Mouse (Mus musculus): ENCODE data around the gene Cdkn1a. TPM values are rescaled to one million over a fixed set of nuclear protein-coding genes. Genes with fewer than 3 reads are reported as not detected.
"Not testable (repeated sequence)": the region's sequence is repeated elsewhere in the genome, so short reads cannot be mapped to it uniquely, and the experiment has no call there.

The Cdkn1a gene
- polyA plus RNA-seq, 1 experiment from 2014 or later = 43.3 TPM

DNA sequence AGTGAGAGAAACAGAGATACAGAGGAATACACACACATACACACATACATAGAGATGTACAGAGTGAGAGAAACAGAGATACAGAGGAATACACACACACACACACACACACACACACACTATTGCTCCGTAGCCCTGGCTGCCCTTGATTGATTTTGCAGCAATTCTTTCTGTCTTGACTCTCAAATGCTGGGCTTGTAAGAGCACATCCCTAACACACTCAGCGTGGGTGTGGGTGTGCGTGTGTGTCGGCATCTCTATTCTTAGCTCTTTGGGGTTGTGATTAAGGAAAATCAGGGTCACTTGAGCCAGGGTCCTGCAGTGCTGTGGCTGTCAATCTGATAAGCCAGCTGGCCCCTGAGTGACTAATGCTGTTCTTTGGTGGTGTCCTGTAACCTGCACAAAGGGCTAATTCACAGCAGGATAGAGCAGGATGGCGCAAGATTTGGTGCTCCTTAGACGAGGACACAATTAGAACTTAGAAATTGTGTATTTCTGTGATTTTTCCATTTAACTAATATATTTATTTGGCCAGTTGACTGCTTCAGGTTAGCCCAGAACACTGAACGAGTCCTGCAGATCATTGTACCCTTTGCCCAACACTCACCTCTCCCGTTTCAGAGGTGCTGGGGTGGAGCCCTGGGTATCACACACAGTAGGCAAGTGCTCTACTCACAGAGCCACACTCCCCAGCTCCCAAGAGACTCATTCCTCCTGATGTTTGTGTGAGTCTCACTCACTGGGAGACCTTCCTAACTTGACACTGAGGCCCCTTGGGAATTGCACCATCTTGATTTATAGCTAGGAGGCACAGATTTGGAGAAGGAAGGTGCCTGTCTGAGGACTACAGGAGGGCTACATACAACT, 27.4 kb upstream of the Cdkn1a start:
- DNase-seq (ENCODE audit: low spot score) (no peak), ATAC-seq (no peak)
- no peaks in the 10 kb centered on the region for H3K9me3 ChIP-seq (replicated peaks; ENCODE audit: control insufficient read depth, low read length)
- no peak overlapping the region for H3K9ac ChIP-seq (ENCODE audit: low read length)
- H3K4me3 ChIP-seq (ENCODE audit: low read depth, low read length) = no peak overlapping the region
- no peak overlapping the region for H3K27ac ChIP-seq (ENCODE audit: low read depth, low read length)
- no peaks in the 10 kb centered on the region for H3K36me3 ChIP-seq (ENCODE audit: control insufficient read depth, insufficient read depth, low read length)
- 67% methylated on average over 8 of the region's 8 CpGs for WGBS
- H3K27me3 ChIP-seq (replicated peaks; ENCODE audit: control insufficient read depth, insufficient read depth, low read length) = no peaks in the 10 kb centered on the region
- H3K4me1 ChIP-seq (ENCODE audit: control insufficient read depth, insufficient read depth, low read length) = no peaks in the 10 kb centered on the region
- no peak overlapping the region for H3K4me2 ChIP-seq (ENCODE audit: low read length)

DNA sequence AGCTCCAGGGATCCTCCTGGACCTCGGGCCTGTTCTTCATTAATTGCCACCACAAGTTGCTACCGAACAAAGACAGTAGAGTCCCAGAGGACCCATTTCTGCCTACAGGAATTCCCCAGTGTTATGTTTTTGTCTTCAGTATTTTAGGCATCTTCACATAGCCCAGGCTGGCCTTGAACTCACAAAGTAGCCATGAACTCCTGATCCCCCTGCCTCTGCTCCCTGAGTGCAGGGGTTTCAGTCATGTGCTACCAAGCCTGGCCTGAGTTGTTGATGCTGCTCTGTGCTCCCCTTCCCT, 26.8 kb upstream of the Cdkn1a start:
- no peak for ATAC-seq
- DNase-seq (ENCODE audit: low spot score) = no peak
- WGBS = 81% methylated on average over 2 of the region's 2 CpGs

DNA sequence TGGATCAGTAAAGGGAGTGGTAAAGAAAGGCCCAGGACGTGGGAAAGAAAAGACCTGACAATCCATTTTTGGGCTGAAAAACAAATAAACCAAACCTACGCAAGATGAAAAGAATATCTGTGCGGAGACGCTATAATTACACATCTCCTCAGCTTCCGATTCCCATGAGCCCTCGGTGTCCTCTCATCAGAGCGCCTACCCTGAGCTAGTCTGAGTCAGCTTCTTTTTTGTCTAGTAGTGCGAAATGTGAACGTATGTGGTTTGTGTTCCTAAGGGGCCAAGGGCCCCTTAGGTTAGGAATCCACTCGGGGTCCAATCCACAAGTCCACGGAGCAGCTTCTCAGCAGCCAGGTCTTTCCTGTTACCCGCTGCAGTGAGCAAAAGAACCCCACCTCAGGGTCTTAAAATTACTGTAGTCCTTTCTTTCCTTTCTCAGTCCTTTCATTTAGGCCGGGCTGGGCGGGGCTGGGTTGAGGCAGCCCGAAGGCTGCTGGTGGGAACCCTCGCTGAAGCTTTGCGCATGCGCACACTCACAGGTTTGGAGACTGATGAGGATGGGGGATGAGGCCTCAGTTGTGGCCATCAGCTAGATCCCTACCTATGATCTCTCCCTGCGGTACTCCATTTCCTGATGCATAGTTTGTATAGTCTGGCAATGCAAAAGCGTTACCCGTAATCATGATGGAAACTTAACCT, 25.4 kb upstream of the Cdkn1a start:
- Histone ChIP-seq H3K36me3 (ENCODE audit: control insufficient read depth, insufficient read depth, low read length) (no peaks in the 10 kb centered on the region), H3K9ac (ENCODE audit: low read length) (no peak overlapping the region), H3K4me3 (ENCODE audit: low read depth, low read length) (no peak overlapping the region), H3K27ac (ENCODE audit: low read depth, low read length) (no peak overlapping the region), H3K27me3 (replicated peaks; ENCODE audit: control insufficient read depth, insufficient read depth, low read length) (no peaks in the 10 kb centered on the region), H3K4me2 (ENCODE audit: low read length) (no peak overlapping the region), H3K9me3 (replicated peaks; ENCODE audit: control insufficient read depth, low read length) (no peaks in the 10 kb centered on the region), H3K4me1 (ENCODE audit: control insufficient read depth, insufficient read depth, low read length) (no peaks in the 10 kb centered on the region)
- 73% methylated on average over 21 of the region's 21 CpGs for WGBS
- ATAC-seq (no peak), DNase-seq (ENCODE audit: low spot score) (no peak)

More for the DNA sequence above, 26.8 kb upstream of the Cdkn1a start:
- no peak overlapping the region for H3K4me2 ChIP-seq (ENCODE audit: low read length)
- no peaks in the 10 kb centered on the region for H3K4me1 ChIP-seq (ENCODE audit: control insufficient read depth, insufficient read depth, low read length)
- no peaks in the 10 kb centered on the region for H3K9me3 ChIP-seq (replicated peaks; ENCODE audit: control insufficient read depth, low read length)
- no peaks in the 10 kb centered on the region for H3K27me3 ChIP-seq (replicated peaks; ENCODE audit: control insufficient read depth, insufficient read depth, low read length)
- no peak overlapping the region for H3K27ac ChIP-seq (ENCODE audit: low read depth, low read length)
- H3K36me3 ChIP-seq (ENCODE audit: control insufficient read depth, insufficient read depth, low read length) = no peaks in the 10 kb centered on the region
- no peak overlapping the region for H3K9ac ChIP-seq (ENCODE audit: low read length)
- no peak overlapping the region for H3K4me3 ChIP-seq (ENCODE audit: low read depth, low read length)

DNA sequence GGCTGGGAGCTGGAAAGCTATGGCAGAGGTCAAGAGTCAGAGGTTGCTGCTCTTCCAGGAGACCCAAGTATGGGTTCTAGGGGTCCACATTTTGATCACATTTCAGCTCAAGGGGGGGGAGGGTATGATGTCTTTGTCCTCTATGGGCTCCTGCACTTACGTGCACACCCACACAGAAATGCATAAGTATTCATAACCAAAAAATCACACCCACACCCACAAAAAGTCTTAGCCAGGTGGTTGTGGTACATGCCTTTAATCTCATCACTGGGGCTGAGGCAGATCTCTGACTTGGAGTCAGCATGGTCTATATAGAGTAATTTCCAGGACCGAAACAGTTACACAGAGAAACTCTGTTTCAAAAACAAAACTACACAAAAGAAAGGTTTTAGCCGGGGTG, 24.8 kb upstream of the Cdkn1a start:
- ATAC-seq (no peak), DNase-seq (ENCODE audit: low spot score) (no peak)
- Histone ChIP-seq H3K27ac (ENCODE audit: low read depth, low read length) (no peak overlapping the region), H3K27me3 (replicated peaks; ENCODE audit: control insufficient read depth, insufficient read depth, low read length) (no peaks in the 10 kb centered on the region), H3K36me3 (ENCODE audit: control insufficient read depth, insufficient read depth, low read length) (no peaks in the 10 kb centered on the region), H3K9ac (ENCODE audit: low read length) (no peak overlapping the region), H3K4me2 (ENCODE audit: low read length) (no peak overlapping the region), H3K9me3 (replicated peaks; ENCODE audit: control insufficient read depth, low read length) (no peaks in the 10 kb centered on the region), H3K4me1 (ENCODE audit: control insufficient read depth, insufficient read depth, low read length) (no peaks in the 10 kb centered on the region), H3K4me3 (ENCODE audit: low read depth, low read length) (no peak overlapping the region)
- WGBS = 91% methylated on average over 3 of the region's 3 CpGs

DNA sequence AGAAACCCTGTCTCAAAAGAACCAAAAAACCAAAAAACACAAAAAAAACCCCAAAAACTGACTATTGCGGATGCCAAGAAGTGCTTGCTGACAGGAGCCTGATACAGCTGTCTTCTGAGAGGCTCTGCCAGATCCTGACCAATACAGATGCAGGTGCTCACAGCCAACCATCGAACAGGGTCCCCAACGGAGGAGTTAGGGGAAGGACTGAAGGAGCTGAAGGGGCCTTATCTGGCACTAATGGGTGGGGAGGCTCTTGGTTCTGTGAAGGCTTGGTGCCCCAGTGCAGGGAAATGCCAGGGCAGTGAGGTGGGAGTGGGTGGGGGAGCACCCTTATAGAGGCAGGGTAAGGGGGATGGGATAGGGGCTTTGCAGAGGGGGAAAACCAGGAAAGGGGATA, 23.4 kb upstream of the Cdkn1a start:
- H3K4me1 ChIP-seq (ENCODE audit: control insufficient read depth, insufficient read depth, low read length); H3K27me3 ChIP-seq (replicated peaks; ENCODE audit: control insufficient read depth, insufficient read depth, low read length); H3K4me3 ChIP-seq (ENCODE audit: low read depth, low read length); H3K4me2 ChIP-seq (ENCODE audit: low read length); H3K27ac ChIP-seq (ENCODE audit: low read depth, low read length); H3K36me3 ChIP-seq (ENCODE audit: control insufficient read depth, insufficient read depth, low read length); H3K9me3 ChIP-seq (replicated peaks; ENCODE audit: control insufficient read depth, low read length); H3K9ac ChIP-seq (ENCODE audit: low read length); DNase-seq (ENCODE audit: low spot score); ATAC-seq: not testable (repeated sequence)
- WGBS = 91% methylated on average over 3 of the region's 3 CpGs

DNA sequence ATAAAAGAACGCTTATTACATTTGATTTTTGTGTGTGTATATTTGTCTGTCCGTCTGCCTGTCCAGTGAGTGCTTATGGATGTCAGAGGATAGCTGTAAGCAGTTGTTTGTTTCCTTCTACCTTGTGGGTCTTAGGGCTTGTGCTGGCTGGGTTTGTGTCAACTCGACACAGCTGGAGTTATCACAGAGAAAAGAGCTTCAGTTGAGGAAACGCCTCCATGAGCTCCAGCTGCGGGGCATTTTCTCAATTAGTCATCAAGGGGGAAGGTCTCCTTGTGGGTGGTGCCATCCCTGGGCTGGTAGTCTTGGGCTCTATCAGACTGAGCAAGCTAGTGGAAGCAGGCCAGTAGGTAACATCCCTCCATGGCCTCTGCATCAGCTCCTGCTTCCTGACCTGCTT, 22.9 kb upstream of the Cdkn1a start:
- no peak overlapping the region for H3K27ac ChIP-seq (ENCODE audit: low read depth, low read length)
- H3K9ac ChIP-seq (ENCODE audit: low read length) = no peak overlapping the region
- no peaks in the 10 kb centered on the region for H3K36me3 ChIP-seq (ENCODE audit: control insufficient read depth, insufficient read depth, low read length)
- ATAC-seq (no peak), DNase-seq (ENCODE audit: low spot score) (no peak)
- H3K27me3 ChIP-seq (replicated peaks; ENCODE audit: control insufficient read depth, insufficient read depth, low read length) = no peaks in the 10 kb centered on the region
- WGBS = 58% methylated on average over 5 of the region's 5 CpGs
- H3K4me1 ChIP-seq (ENCODE audit: control insufficient read depth, insufficient read depth, low read length) = peaks cover 2% of the 10 kb centered on the region; the same call in 1 of the 2 replicates
- no peaks in the 10 kb centered on the region for H3K9me3 ChIP-seq (replicated peaks; ENCODE audit: control insufficient read depth, low read length)
- no peak overlapping the region for H3K4me3 ChIP-seq (ENCODE audit: low read depth, low read length)
- no peak overlapping the region for H3K4me2 ChIP-seq (ENCODE audit: low read length)

DNA sequence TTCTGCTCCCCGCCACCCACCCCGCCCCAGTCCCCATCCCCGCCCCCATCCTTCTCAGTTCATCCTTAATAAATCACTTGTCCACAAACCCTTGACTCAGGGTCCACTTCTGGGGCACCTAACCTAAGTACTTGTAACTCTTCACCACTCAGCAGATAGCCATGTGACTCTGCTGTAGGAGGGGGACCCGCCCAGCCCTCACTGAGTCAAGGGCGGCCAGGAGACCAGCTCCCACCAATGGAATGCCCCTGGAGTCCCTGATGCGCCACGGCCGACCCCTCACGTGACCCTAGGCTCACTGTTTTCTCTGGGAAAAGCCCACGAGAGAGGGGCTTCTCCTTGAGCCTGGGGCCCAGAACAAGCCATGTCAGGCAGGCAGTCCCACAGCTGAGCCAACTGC, 21.7 kb upstream of the Cdkn1a start:
- no peak for DNase-seq (ENCODE audit: low spot score)
- 89% methylated on average over 10 of the region's 10 CpGs for WGBS
- peaks cover 3% of the 10 kb centered on the region; the same call in 1 of the 2 replicates for H3K4me1 ChIP-seq (ENCODE audit: control insufficient read depth, insufficient read depth, low read length)

DNA sequence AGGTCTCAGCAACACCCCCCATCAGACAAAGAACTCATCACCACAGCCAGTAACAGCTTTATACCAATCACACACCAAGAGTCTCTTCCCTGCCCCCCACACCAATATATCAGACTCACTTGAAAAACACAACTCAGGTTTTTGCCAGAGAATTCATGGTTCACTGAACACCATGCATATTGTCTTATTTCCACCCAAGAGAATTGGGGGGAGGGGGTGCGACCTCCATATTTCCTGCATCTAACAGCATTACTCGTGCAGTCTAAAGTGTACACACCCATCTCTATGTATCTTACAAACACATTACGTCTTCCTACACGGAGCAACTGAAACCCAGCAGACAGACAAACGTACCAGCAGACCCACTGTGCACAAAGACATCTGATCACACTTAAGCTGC, 19.0 kb upstream of the Cdkn1a start:
- peaks cover 3% of the 10 kb centered on the region; the same call in 1 of the 2 replicates for H3K4me1 ChIP-seq (ENCODE audit: control insufficient read depth, insufficient read depth, low read length)
- no peak overlapping the region for H3K27ac ChIP-seq (ENCODE audit: low read depth, low read length)
- DNase-seq (ENCODE audit: low spot score) = no peak
- H3K27me3 ChIP-seq (replicated peaks; ENCODE audit: control insufficient read depth, insufficient read depth, low read length) = no peaks in the 10 kb centered on the region
- H3K36me3 ChIP-seq (ENCODE audit: control insufficient read depth, insufficient read depth, low read length) = no peaks in the 10 kb centered on the region
- H3K4me2 ChIP-seq (ENCODE audit: low read length) = no peak overlapping the region
- no peaks in the 10 kb centered on the region for H3K9me3 ChIP-seq (replicated peaks; ENCODE audit: control insufficient read depth, low read length)
- 87% methylated on average over 5 of the region's 5 CpGs for WGBS
- H3K9ac ChIP-seq (ENCODE audit: low read length) = no peak overlapping the region
- ATAC-seq = no peak
- no peak overlapping the region for H3K4me3 ChIP-seq (ENCODE audit: low read depth, low read length)

More for the DNA sequence above, 21.7 kb upstream of the Cdkn1a start:
- no peaks in the 10 kb centered on the region for H3K36me3 ChIP-seq (ENCODE audit: control insufficient read depth, insufficient read depth, low read length)
- no peak overlapping the region for H3K27ac ChIP-seq (ENCODE audit: low read depth, low read length)
- no peaks in the 10 kb centered on the region for H3K27me3 ChIP-seq (replicated peaks; ENCODE audit: control insufficient read depth, insufficient read depth, low read length)
- no peak overlapping the region for H3K4me2 ChIP-seq (ENCODE audit: low read length)
- ATAC-seq = no peak
- H3K4me3 ChIP-seq (ENCODE audit: low read depth, low read length) = no peak overlapping the region
- H3K9ac ChIP-seq (ENCODE audit: low read length) = no peak overlapping the region
- H3K9me3 ChIP-seq (replicated peaks; ENCODE audit: control insufficient read depth, low read length) = no peaks in the 10 kb centered on the region

DNA sequence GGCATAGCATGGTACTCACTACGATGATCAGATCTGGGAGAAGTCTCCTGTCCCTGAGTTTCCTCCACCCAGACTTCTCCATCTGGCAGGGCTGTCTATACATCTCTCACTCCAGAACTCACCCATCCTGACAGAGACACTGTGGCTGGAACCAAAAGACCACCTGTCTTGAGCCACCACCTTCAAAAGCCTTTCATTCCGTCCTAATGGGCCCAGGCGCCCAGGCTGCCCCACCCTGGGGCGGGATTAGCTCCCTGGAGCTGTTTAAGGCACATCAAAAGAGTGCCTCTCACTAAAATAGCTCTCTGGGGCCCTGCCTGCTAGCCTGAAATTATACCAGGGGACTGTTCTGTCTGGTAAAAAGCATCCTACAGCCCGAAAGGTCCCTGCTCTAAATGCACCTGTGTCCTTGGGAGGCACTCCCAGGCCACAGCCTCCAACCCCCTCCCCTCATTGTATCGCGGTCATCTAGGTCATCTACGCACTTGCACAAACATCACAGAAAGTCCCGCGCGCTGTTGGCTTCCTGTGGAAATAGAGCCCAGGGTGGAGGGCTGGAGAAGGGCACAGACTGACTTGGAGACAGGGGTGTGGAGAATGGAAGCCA, 18.0 kb upstream of the Cdkn1a start:
- 26% methylated on average over 11 of the region's 11 CpGs for WGBS
- Histone ChIP-seq H3K27me3 (replicated peaks; ENCODE audit: control insufficient read depth, insufficient read depth, low read length) (no peaks in the 10 kb centered on the region), H3K27ac (ENCODE audit: low read depth, low read length) (no peak overlapping the region), H3K36me3 (ENCODE audit: control insufficient read depth, insufficient read depth, low read length) (no peaks in the 10 kb centered on the region), H3K4me1 (ENCODE audit: control insufficient read depth, insufficient read depth, low read length) (peaks cover 3% of the 10 kb centered on the region; the same call in 1 of the 2 replicates), H3K4me3 (ENCODE audit: low read depth, low read length) (no peak overlapping the region), H3K9me3 (replicated peaks; ENCODE audit: control insufficient read depth, low read length) (no peaks in the 10 kb centered on the region), H3K9ac (ENCODE audit: low read length) (no peak overlapping the region), H3K4me2 (ENCODE audit: low read length) (no peak overlapping the region)
- ATAC-seq (no peak), DNase-seq (ENCODE audit: low spot score) (no peak)
